Mouse (Mus musculus) heart, adult 2 months (tissue): ENCODE results near the gene Vmn2r6. TPM values are rescaled to one million over a fixed set of nuclear protein-coding genes. Genes with fewer than 3 reads are reported as not detected.
"Not testable (repeated sequence)": the region's sequence is repeated elsewhere in the genome, so short reads cannot be mapped to it uniquely, and the experiment has no call there.

Source experiments
- DNase-seq, 2 experiments: peaks; one replicate each; pipeline ENCODE4 v3.0.0; 2021
- H3K27ac ChIP-seq: fragments of 200-600 bp; 2 replicates; pipeline ENCODE4 v1.8.1; 2022
- H3K27me3 ChIP-seq: fragments of 200-500 bp; 2 replicates; pipeline ENCODE4 v1.6.1; 2012; ENCODE audit warnings: mild to moderate bottlenecking, low read length, inconsistent platforms, mixed read lengths; ENCODE audit not compliant: control insufficient read depth, insufficient read depth
- H3K36me3 ChIP-seq: fragments of 200-500 bp; 2 replicates; pipeline ENCODE4 v1.6.1; 2012; ENCODE audit warnings: low read length, inconsistent platforms; ENCODE audit not compliant: control insufficient read depth, insufficient read depth
- H3K4me1 ChIP-seq: fragments of 200-500 bp; 2 replicates; pipeline ENCODE4 v1.6.1; 2011; ENCODE audit warnings: low read length; ENCODE audit not compliant: control insufficient read depth, insufficient read depth
- H3K4me3 ChIP-seq: fragments of 200-600 bp; 2 replicates; pipeline ENCODE4 v1.8.1; 2022
- H3K79me2 ChIP-seq: fragments of 200-500 bp; replicated peaks from 2 replicates; pipeline ENCODE4 v1.6.1; 2012; ENCODE audit warnings: mild to moderate bottlenecking, inconsistent platforms, low read length, moderate library complexity, mixed read lengths; ENCODE audit not compliant: control insufficient read depth, insufficient read depth
- H3K9ac ChIP-seq: fragments of 200-500 bp; 2 replicates; pipeline ENCODE4 v1.6.1; 2012; ENCODE audit warnings: low read depth, mild to moderate bottlenecking, control low read depth, inconsistent platforms, low read length, mixed read lengths
- CTCF ChIP-seq: fragments of 200-600 bp; IDR thresholded peaks from 2 replicates; pipeline ENCODE4 v1.8.1; 2022; ENCODE audit warnings: antibody characterized with exemption, mild to moderate bottlenecking, moderate library complexity
- EP300 ChIP-seq: fragments of 200-500 bp; IDR thresholded peaks from 2 replicates; pipeline ENCODE4 v1.6.1; 2011; ENCODE audit warnings: low read depth, low read length, control low read depth; ENCODE audit not compliant: insufficient read depth
- POLR2A ChIP-seq: fragments of 200-500 bp; IDR thresholded peaks from 2 replicates; pipeline ENCODE4 v1.6.1; 2011; ENCODE audit warnings: mild to moderate bottlenecking, low read depth, low read length, control low read depth; ENCODE audit not compliant: insufficient read depth
- WGBS: fragments of 180-500 bp; shearing (Covaris S2); methylation state at CpG from one replicate; pipeline ENCODE4 v1.1.7; 2018; 5-methylcytosine and 5-hydroxymethylcytosine counted together
- intact Hi-C: fragments of 180-260 bp; cut with DNase I; formaldehyde crosslinking; loops from one replicate; pipeline ENCODE4 v1.15.1; 2025
- long read RNA-seq: library from polyadenylated mRNA; stranded (forward); transcript quantifications from one replicate; pipeline ENCODE4 v2.0.0, GENCODE M21; 2021
- polyA plus RNA-seq: library from polyadenylated mRNA; depleted of rRNA; stranded (reverse); fragments of >200 nt; gene quantifications from 2 replicates; pipeline ENCODE4 v1.2.3, GENCODE M21; 2012; rRNA removed
- total RNA-seq, 2 experiments: library from RNA; stranded (reverse); gene quantifications; 2 replicates each; pipeline ENCODE4 v1.2.3; 2021

Gene Vmn2r6
- not detected for total RNA-seq
- not detected in 2 replicates for polyA plus RNA-seq
- long read RNA-seq = 0 reads

GRCm38 (mm10) chr3:64565730-64566129 is at the start of gene Vmn2r6:
TSS of gene Vmn2r6 (minus strand) at chr3:64565830.
- H3K36me3 ChIP-seq, DNase-seq, H3K4me3 ChIP-seq, H3K4me1 ChIP-seq, H3K79me2 ChIP-seq, H3K9ac ChIP-seq, H3K27ac ChIP-seq, H3K27me3 ChIP-seq: not testable (repeated sequence)
- 76% methylated on average over 2 of the region's 2 CpGs for WGBS
- intact Hi-C loops = loop anchor here (10.0 kb wide), 1 partner anchor 159 kb away; no protein-coding TSS in a partner anchor

GRCm38 (mm10) chr3:64587618-64588017 is 22.0 kb upstream of the Vmn2r6 start:
- TF ChIP-seq CTCF (peak; percentile 43), POLR2A (no peak), EP300 (no peak)
- Histone ChIP-seq H3K27me3 (no peaks in the 10 kb centered on the region), H3K79me2 (no peaks in the 10 kb centered on the region), H3K9ac (no peak overlapping the region), H3K4me1 (no peaks in the 10 kb centered on the region), H3K27ac (no peak overlapping the region), H3K36me3 (no peaks in the 10 kb centered on the region), H3K4me3 (no peak overlapping the region)
- DNase-seq = no peak
- intact Hi-C loops = no loop called here
- 58% methylated on average over 9 of the region's 9 CpGs for whole genome bisulfite sequencing

- intact Hi-C loops = loop anchor here (10.0 kb wide), 1 partner anchor 156 kb away; no protein-coding TSS in a partner anchor
- H3K79me2 ChIP-seq, H3K27me3 ChIP-seq, H3K4me3 ChIP-seq, H3K9ac ChIP-seq, H3K36me3 ChIP-seq, DNase-seq, H3K4me1 ChIP-seq, H3K27ac ChIP-seq: not testable (repeated sequence)
- WGBS = 7% methylated on average over 2 of the region's 2 CpGs
These were observed 3.2 kb upstream of the Vmn2r6 start for GRCm38 (mm10) chr3:64568793-64569192.

- H3K4me3 ChIP-seq, H3K4me1 ChIP-seq, H3K79me2 ChIP-seq, intact Hi-C loops, H3K9ac ChIP-seq, H3K27me3 ChIP-seq, H3K27ac ChIP-seq, H3K36me3 ChIP-seq, DNase-seq: not testable (repeated sequence)
- WGBS = 69% methylated on average over 1 of the region's 1 CpGs
These were observed 42.0 kb downstream of the Vmn2r6 start for GRCm38 (mm10) chr3:64523585-64523984.

GRCm38 (mm10) chr3:64509742-64510141 is 55.9 kb downstream of the Vmn2r6 start, which contains the start of gene Vmn2r5:
TSS of gene Vmn2r5 (minus strand) at chr3:64509842.
- H3K9ac ChIP-seq, H3K36me3 ChIP-seq, H3K4me1 ChIP-seq, H3K27me3 ChIP-seq, DNase-seq, H3K4me3 ChIP-seq, H3K79me2 ChIP-seq, H3K27ac ChIP-seq, intact Hi-C loops: not testable (repeated sequence)
- WGBS = 82% methylated on average over 1 of the region's 2 CpGs

Other genes with a start within 250 kb of the Vmn2r6 start
- gene Vmn2r4, start 150.5 kb downstream of the Vmn2r6 start, total RNA-seq = not detected
- gene Vmn2r4, start 150.5 kb downstream of the Vmn2r6 start, polyA plus RNA-seq = not detected in 2 replicates
- gene Vmn2r5, start 56.0 kb downstream of the Vmn2r6 start, total RNA-seq = not detected
- gene Vmn2r5, start 56.0 kb downstream of the Vmn2r6 start, polyA plus RNA-seq = not detected in 2 replicates